Mouse (Mus musculus): ENCODE measurements around the gene Tnrc6b. TPM values are rescaled to one million over a fixed set of nuclear protein-coding genes. Genes with fewer than 3 reads are reported as not detected.

Tnrc6b gene
- total RNA-seq (2023; ENCODE audit: inconsistent age) = 166 to 200 TPM (median 197 TPM) in 4 replicates

GRCm38 (mm10) chr15:80710608-80711363, at the start of gene Tnrc6b:
Tnrc6b (plus strand) TSS chr15:80711313.

GRCm38 (mm10) chr15:80671295-80672252, 39.5 kb upstream of the Tnrc6b start, which contains the start of gene Fam83f:
Fam83f (plus strand) TSS chr15:80671847.

GRCm38 (mm10) chr15:80948145-80949135, 237.3 kb downstream of the Tnrc6b start, which contains the start of gene Adsl:
Adsl (plus strand) TSS chr15:80948490.

GRCm38 (mm10) chr15:80977620-80978334, 266.7 kb downstream of the Tnrc6b start, which contains the start of gene Sgsm3:
Sgsm3 (plus strand) TSS chr15:80977765.

Other genes starting within 250 kb of the Tnrc6b start
- gene Enthd1, start 146.2 kb upstream of the Tnrc6b start, total RNA-seq (2023; ENCODE audit: inconsistent age) = 0.35 to 0.51 TPM (median 0.42 TPM) in 3 of 4 replicates, not detected in the other
- 143 to 167 TPM (median 155 TPM) in 4 replicates for gene Grap2, start 138.7 kb upstream of the Tnrc6b start, total RNA-seq (2023; ENCODE audit: inconsistent age)
- gene Fam83f, start 39.5 kb upstream of the Tnrc6b start, total RNA-seq (2023; ENCODE audit: inconsistent age) = 0.16 to 0.77 TPM (median 0.63 TPM) in 4 replicates
- gene Adsl, start 237.2 kb downstream of the Tnrc6b start, total RNA-seq (2023; ENCODE audit: inconsistent age) = 52.5 to 54.9 TPM (median 53.7 TPM) in 4 replicates

Measured in B cell, adult (primary cell).